Mouse (Mus musculus): ENCODE results near the gene Adgb. TPM values are rescaled to one million over a fixed set of nuclear protein-coding genes. Genes with fewer than 3 reads are reported as not detected.

Adgb gene
- polyA plus RNA-seq (2017; shearing (Covaris generic)), result not detected

DNA sequence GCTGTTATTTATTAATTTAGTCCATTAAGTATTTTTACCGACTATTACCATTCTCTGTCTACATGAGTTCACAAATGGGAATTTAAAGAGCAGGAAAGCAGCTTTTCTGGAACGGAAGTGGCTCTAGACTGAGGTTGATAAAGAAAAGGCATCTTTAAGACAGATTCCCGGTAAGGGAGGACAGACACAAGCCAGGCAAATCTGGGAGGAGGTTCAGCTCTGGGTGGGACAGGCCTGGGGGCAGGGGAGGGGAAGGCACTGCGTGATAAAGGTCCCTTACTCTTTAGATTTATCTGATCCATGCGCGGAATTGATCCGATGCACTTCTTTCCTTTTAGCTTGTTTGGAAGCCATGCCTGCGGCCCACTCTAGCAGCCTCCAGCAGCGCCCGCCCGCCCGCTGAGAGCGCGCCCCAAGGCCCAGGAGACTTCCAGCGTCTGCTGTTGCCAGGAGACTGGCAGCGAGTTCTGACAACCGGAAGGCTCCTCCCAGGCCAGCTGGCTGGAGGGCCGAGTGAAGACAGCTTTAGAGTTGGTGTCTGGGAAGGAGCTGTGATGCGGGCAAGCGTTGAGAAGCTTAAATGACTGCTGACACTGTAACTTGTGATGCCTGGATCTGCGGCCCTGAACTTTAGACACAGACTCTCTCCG, at the start of gene Adgb:
TSS of gene Adgb (minus strand) at position 366 of the 650 bp plus-strand sequence.

Other genes starting within 250 kb of the Adgb start
- 7.0 TPM for gene Rab32, start 85.9 kb upstream of the Adgb start, polyA plus RNA-seq (2017; shearing (Covaris generic))
- gene Gm10944, start 209.0 kb upstream of the Adgb start, polyA plus RNA-seq (2017; shearing (Covaris generic)), result not detected